Mouse (Mus musculus): ENCODE data around the gene Usf2.
"Not testable (repeated sequence)": the region's sequence is repeated elsewhere in the genome, so short reads cannot be mapped to it uniquely, and the experiment has no call there.

Usf2 gene

DNA sequence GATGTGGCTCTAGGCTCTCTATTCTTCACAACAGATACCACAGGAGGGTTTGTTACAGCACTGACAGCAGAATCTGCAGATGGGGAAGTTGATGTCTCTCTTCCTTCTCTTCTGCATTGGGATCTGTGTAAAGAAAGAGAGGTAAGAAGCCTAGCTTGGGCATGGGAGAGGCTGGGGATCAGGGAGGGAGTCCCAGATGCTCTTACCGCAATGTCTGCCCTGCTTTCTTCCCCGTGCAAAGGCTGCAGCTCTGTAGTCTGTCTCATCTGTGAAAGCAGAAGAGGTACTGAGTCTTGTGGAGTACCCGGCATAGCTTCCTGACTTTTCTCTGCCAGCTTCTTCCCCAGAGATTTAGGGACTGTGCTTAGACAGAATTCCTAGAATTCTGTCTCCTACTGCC is 34.1 kb downstream of the Usf2 start:
- DNase-seq (ENCODE audit: extremely low read depth, low read depth, low spot score), result not testable (repeated sequence)

DNA sequence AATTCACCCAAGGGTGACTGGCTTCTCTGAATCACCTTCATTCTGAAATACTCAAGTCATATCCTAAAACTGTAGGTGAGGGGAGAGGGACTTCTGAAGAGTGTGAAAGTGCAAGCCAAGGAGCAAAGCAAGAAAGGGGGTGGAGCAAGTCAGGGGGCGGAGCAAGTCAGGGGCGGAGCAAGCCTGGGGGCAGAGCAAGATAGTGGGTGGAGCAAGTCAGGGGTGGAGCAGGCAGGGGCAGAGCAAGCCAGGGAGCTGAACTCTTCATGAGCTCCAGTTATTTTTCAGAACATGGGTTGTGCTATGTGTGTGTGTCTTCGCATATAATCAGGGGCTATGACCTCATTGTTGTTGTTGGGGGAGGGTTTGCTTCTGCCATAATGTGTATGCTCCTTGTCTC is 36.4 kb downstream of the Usf2 start:
- no peak for DNase-seq (ENCODE audit: extremely low read depth, low read depth, low spot score)

DNA sequence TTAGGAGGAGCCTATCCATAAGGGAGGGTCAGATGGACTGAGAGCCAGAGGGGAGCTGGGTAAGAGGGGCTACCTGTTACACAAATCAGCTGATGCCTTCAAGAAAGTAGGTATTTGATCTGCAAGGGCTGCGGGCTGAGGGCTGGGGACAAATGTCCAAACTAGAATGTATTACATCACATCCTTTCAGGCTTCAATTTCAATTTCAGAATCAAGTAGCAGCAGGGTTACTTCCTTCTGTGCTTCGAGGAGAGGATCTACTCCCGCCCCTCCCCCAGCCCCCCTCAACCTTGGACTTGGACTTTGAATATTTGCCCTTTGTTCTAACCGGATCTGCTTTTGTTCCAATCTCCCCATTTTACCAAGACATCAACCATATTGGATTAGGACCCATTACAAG is 39.4 kb downstream of the Usf2 start:
- DNase-seq (ENCODE audit: extremely low read depth, low read depth, low spot score), result no peak

GRCm38 (mm10) chr7:30916713-30917112 is 39.9 kb downstream of the Usf2 start:
- no peak for DNase-seq (ENCODE audit: extremely low read depth, low read depth, low spot score)

GRCm38 (mm10) chr7:30914732-30915131 is 41.9 kb downstream of the Usf2 start, which contains the start of gene Mag:
Mag (minus strand) TSS chr7:30914873.
- DNase-seq (ENCODE audit: extremely low read depth, low read depth, low spot score), result no peak

DNA sequence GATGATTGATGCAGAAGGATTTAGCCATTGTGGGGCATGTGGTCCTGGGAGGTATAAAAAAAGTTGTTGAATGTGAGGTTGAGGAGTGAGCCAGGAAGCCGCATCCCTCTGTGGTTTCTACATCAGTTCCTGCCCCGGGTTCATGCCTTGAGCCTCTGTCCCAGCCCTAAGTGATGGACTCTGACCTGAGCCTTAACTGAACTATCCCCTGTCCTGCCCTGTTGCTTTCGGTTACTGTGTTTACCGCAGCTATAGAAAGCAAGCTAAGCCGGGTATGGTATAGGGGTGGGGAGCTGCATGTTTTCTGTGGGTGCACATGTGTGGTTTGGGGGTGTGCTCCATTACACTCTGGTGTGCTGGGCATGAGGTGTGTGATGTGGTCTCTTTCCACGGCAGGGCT is 46.8 kb downstream of the Usf2 start:
- no peak for DNase-seq (ENCODE audit: extremely low read depth, low read depth, low spot score)

GRCm38 (mm10) chr7:30908992-30909431 is 47.6 kb downstream of the Usf2 start:
- no peak for DNase-seq (ENCODE audit: extremely low read depth, low read depth, low spot score)

DNA sequence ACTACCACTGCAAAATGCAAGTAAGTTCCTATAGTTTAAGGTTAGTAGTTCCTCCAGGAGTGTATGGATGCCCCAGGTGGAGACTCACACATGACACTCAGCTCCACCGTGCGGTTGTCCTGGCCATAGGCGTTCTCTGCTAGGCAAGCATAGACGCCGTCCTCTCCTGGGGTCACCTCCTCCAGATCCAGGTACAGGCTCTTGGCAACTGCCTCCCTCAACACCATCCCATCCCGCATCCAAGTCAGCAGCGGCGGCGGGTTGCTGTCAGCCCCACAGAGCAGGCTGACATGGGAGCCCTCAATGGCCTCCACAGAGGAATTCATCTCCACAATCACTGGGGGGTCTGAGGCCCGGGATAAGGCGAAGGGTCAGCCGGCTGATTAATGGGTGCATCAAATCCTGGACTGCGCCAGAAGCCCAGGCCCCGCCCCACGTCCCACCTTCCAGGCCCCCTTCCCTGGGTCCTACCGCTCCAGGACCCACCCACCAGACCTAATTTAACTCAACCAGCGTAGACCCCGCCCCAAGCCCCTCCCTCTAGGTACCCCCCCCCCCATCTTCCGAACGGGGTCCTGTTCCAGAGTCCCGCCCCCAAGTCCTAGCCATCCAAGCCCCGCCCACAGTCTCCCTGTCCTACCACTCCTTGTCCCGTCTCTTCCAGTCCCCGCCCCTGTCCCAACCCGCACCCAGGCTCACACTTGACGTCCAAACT is 48.2 kb downstream of the Usf2 start:
- no peak for DNase-seq (ENCODE audit: extremely low read depth, low read depth, low spot score)

- no peak for DNase-seq (ENCODE audit: extremely low read depth, low read depth, low spot score)
Measured at GRCm38 (mm10) chr7:30904042-30904441, 52.6 kb downstream of the Usf2 start.

Measured in fat pad, adult 2 months (tissue).